Mouse (Mus musculus): Measurements from ENCODE around the gene Cenph. TPM values are rescaled to one million over a fixed set of nuclear protein-coding genes. Genes with fewer than 3 reads are reported as not detected.

Cenph gene
- polyA plus RNA-seq, 1 experiment from 2014 or later: 47.9 TPM

DNA sequence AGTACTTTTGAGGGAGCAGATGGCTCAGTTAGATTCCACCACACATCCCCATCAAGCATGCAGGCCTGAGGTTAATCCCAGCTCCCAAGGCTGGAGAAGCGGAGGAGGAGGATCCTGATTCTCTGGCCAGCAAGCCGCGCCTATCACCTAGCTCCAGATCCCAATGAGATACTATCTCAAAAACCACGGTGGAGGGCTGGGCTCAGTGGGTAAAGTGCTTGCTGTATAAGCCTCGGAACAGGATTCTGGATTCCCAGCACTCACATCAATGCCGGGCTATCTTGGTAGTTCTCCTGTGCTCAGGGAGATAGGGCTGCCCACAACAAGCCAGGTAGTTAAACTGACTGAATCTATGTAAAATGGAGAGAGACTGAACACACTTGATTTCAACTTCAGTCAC is 60.2 kb downstream of the Cenph start:
- no peak overlapping the region for H3K9ac ChIP-seq
- H3K36me3 ChIP-seq (ENCODE audit: insufficient read depth): peaks cover 84% of the 10 kb centered on the region
- no peak overlapping the region for H3K4me2 ChIP-seq
- ATAC-seq (ENCODE audit: insufficient read depth) (no peak), DNase-seq (no peak)
- TF ChIP-seq CTCF (IDR thresholded peaks at IDR 0.05; ENCODE audit: low read depth): no peak
- H3K4me1 ChIP-seq (ENCODE audit: insufficient read depth): no peaks in the 10 kb centered on the region
- H3K27me3 ChIP-seq (ENCODE audit: insufficient read depth, low read length): no peaks in the 10 kb centered on the region
- WGBS: 93% methylated on average over 6 of the region's 6 CpGs
- no peak overlapping the region for H3K27ac ChIP-seq (ENCODE audit: low read depth)
- no peak overlapping the region for H3K4me3 ChIP-seq (ENCODE audit: low read depth, low read length)
- no peaks in the 10 kb centered on the region for H3K9me3 ChIP-seq (ENCODE audit: low read depth, low read length)

Other genes starting within 250 kb of the Cenph start
- 28.9 and 30.0 TPM in 2 replicates for gene Ocln, start 223.2 kb downstream of the Cenph start, polyA plus RNA-seq (2014; fragmentation: Nextera tagmentation; extraction: Ambion mirVana)
- gene Marveld2, start 158.9 kb downstream of the Cenph start, polyA plus RNA-seq (2014; fragmentation: Nextera tagmentation; extraction: Ambion mirVana): 11.8 and 12.7 TPM in 2 replicates
- 300 TPM in 2 replicates for gene Ak6, start 124.9 kb downstream of the Cenph start, polyA plus RNA-seq (2014; fragmentation: Nextera tagmentation; extraction: Ambion mirVana)
- 22.8 and 23.9 TPM in 2 replicates for gene Rad17, start 124.8 kb downstream of the Cenph start, polyA plus RNA-seq (2014; fragmentation: Nextera tagmentation; extraction: Ambion mirVana)
- 11.0 and 16.4 TPM in 2 replicates for gene Taf9, start 124.3 kb downstream of the Cenph start, polyA plus RNA-seq (2014; fragmentation: Nextera tagmentation; extraction: Ambion mirVana)
- gene Ccdc125, start 106.2 kb downstream of the Cenph start, polyA plus RNA-seq (2014; fragmentation: Nextera tagmentation; extraction: Ambion mirVana): 9.1 and 11.1 TPM in 2 replicates
- 99.9 and 106 TPM in 2 replicates for gene Cdk7, start 45.0 kb downstream of the Cenph start, polyA plus RNA-seq (2014; fragmentation: Nextera tagmentation; extraction: Ambion mirVana)
- gene Mrps36, start 31.2 kb downstream of the Cenph start, polyA plus RNA-seq (2014; fragmentation: Nextera tagmentation; extraction: Ambion mirVana): 166 and 178 TPM in 2 replicates
- 329 and 358 TPM in 2 replicates for gene Ccnb1, start 10.7 kb upstream of the Cenph start, polyA plus RNA-seq (2014; fragmentation: Nextera tagmentation; extraction: Ambion mirVana)
- gene Slc30a5, start 57.5 kb upstream of the Cenph start, polyA plus RNA-seq (2014; fragmentation: Nextera tagmentation; extraction: Ambion mirVana): 63.3 and 64.6 TPM in 2 replicates